ENCODE assay signal across 9 mouse cellular contexts in the genomic region with DNA sequence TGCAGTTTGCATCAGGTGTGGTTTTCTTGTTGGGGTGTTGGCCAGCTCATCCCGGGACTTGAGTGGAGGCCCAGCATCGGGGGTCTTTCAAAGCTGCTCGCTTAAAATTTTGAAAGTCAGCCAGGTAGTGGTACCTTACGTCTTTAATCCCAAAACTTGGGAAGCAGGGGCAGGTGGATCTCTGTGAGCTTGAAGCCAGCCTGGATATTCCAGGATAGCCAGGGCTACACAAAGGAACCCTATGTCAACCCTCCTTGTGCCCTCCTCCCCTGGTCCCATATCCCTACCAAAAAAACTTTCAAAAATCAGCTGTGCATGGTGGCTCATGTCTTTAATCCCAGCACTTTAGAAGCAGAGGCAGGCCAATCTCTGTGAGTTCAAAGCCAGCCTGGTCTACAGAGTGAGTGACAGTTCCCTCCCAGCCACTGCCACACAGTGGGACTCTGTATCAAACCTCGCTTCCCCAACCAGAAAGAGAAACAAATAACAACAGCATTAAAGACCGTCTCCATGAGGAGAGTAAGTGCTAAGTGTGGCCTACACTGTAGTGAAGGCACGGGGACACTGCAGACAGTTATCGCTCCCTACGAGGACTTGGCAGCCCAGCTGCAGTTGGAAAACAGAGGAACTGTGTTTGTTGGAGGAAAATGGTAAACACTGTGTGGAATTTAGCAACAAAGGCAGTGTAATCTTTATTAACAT. TPM values are rescaled to one million over a fixed set of nuclear protein-coding genes. Genes with fewer than 3 reads are reported as not detected.
DNase-seq lines count a peak whose midpoint lies in the region; ATAC-seq lines count a peak whose summit lies in the region.
"Had no signal": no experiment of that assay in that cellular context is flagged by ENCODE, and none has a peak within 500 bp of the region (broad histone marks: within the 10 kb centered on the region; RNA-seq: fewer than 3 reads in every experiment).

No protein-coding gene starts in this region.

- no peaks in the 10 kb centered on the region for H3K9me3 ChIP-seq in heart, embryonic 12.5 days (replicated peaks)
- no peaks in the 10 kb centered on the region; the same call in 1 of the 2 replicates for H3K9me3 ChIP-seq in neural tube, embryonic 13.5 days
- no peaks in the 10 kb centered on the region for H3K9me3 ChIP-seq in limb, embryonic 12.5 days

- H3K4me3 ChIP-seq in heart, embryonic 12.5 days, result no peak overlapping the region
- no peak overlapping the region for H3K4me3 ChIP-seq in neural tube, embryonic 13.5 days
- no peak overlapping the region for H3K4me3 ChIP-seq in limb, embryonic 12.5 days (replicated peaks)

- 73% methylated on average over 9 of the region's 9 CpGs for WGBS in heart, embryonic 12.5 days
- WGBS in neural tube, embryonic 13.5 days, result 85% methylated on average over 9 of the region's 9 CpGs
- WGBS in limb, embryonic 12.5 days, result 76% methylated on average over 9 of the region's 9 CpGs

- peaks cover 20% of the 10 kb centered on the region for H3K36me3 ChIP-seq in heart, embryonic 12.5 days
- H3K36me3 ChIP-seq in neural tube, embryonic 13.5 days, result peaks cover 12% of the 10 kb centered on the region
- H3K36me3 ChIP-seq in limb, embryonic 12.5 days, result peaks cover 31% of the 10 kb centered on the region

- no peaks in the 10 kb centered on the region for H3K27me3 ChIP-seq in heart, embryonic 12.5 days (replicated peaks)
- no peaks in the 10 kb centered on the region for H3K27me3 ChIP-seq in neural tube, embryonic 13.5 days
- no peaks in the 10 kb centered on the region for H3K27me3 ChIP-seq in limb, embryonic 12.5 days

- ATAC-seq in heart, embryonic 12.5 days (ENCODE audit: insufficient number of reproducible peaks, low FRiP score), result no peak
- ATAC-seq in neural tube, embryonic 13.5 days (ENCODE audit: low read depth), result no peak
- ATAC-seq in limb, embryonic 12.5 days (ENCODE audit: insufficient number of reproducible peaks, insufficient read depth, low FRiP score, low TSS enrichment, low read depth), result no peak

- H3K4me2 ChIP-seq in heart, embryonic 12.5 days, result no peak overlapping the region
- H3K4me2 ChIP-seq in neural tube, embryonic 13.5 days, result no peak overlapping the region
- H3K4me2 ChIP-seq in limb, embryonic 12.5 days, result no peak overlapping the region

- DNase-seq in heart, adult 18-20 months, result no peak
- DNase-seq in neural tube, embryonic 10.5 days (ENCODE audit: extremely low spot score, low spot score), result no peak
- DNase-seq in embryo, embryonic 11 days, result no peak
- DNase-seq in cerebellum, adult 11-12 months, result no peak
- DNase-seq in MN1 (ENCODE audit: low spot score), result no peak
- DNase-seq: cerebellum, postnatal 14 days had no signal

- peaks cover 7% of the 10 kb centered on the region; the same call in 1 of the 2 replicates for H3K4me1 ChIP-seq in heart, embryonic 12.5 days (replicated peaks)
- H3K4me1 ChIP-seq in neural tube, embryonic 13.5 days (replicated peaks), result peaks cover 12% of the 10 kb centered on the region; the same call in 1 of the 2 replicates
- H3K4me1 ChIP-seq in limb, embryonic 12.5 days (replicated peaks), result peaks cover 9% of the 10 kb centered on the region

- peak overlapping the region; percentile 88 for H3K27ac ChIP-seq in heart, embryonic 12.5 days (ENCODE audit: poor library complexity, severe bottlenecking)
- H3K27ac ChIP-seq in neural tube, embryonic 13.5 days (replicated peaks), result peak overlapping the region; percentile 59; the same call in 1 of the 2 replicates
- H3K27ac ChIP-seq in limb, embryonic 12.5 days, result peak overlapping the region; percentile 82

- no peak overlapping the region for H3K9ac ChIP-seq in heart, embryonic 12.5 days
- no peak overlapping the region for H3K9ac ChIP-seq in neural tube, embryonic 13.5 days
- H3K9ac ChIP-seq in limb, embryonic 12.5 days (replicated peaks), result no peak overlapping the region

RNA-seq across cellular contexts. Expression of gene Tango6, which starts 21.5 kb away (rescaled TPM):
- polyA plus RNA-seq in heart, embryonic 12.5 days (2016; fragmentation: Nextera tagmentation; extraction: Ambion mirVana), result 8.9 and 9.1 TPM in 2 replicates
- total RNA-seq in heart, adult 18-20 months (2021), result 10 to 100 TPM in 1 of 2 experiments, 1 to 10 TPM in 1; 10.0 to 10.8 TPM
- polyA plus RNA-seq in neural tube, embryonic 13.5 days (2015; fragmentation: Nextera tagmentation; extraction: Ambion mirVana), result 5.8 and 6.0 TPM in 2 replicates
- polyA plus RNA-seq in limb, embryonic 12.5 days (2016; fragmentation: Nextera tagmentation; extraction: Ambion mirVana), result 12.8 and 13.3 TPM in 2 replicates
